Mouse (Mus musculus): ENCODE results near the gene Inf2.

The Inf2 gene

DNA sequence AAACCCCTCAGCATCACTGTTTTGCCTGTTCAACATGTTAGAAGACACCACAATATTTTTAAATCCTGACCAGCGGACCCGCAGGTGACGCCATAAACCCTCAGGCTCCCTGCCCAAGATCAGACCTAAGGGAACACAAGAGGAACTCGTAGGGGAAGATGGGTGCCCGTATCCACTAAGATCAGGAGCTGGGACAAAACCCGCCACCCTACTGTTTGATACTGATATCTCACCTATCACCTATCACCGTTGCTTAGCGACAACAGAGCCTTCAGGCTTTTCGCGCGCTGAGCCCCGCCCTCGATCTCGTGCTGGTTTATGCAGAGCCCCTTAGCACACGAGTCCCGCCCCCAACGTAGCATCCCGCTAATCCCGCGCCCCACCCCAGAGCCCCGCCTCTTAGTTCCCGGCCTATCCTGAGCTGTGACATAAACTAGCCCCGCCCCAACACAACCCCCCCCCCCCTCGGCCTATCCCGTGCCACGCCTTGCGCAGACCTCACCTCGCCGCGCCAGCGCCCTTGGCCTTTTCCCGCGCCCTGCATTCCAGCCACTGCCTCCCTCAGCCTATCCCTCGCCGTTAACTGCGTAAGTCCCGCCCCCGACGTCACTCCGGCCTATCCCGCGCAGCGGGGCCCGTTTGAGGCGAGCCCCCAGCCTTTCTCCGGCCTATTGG lies 55.7 kb downstream of the Inf2 start, which contains the start of gene Siva1:
Gene Siva1, plus strand, starts transcription at position 500 of the 675 bp plus-strand sequence.
- TF ChIP-seq GATA4 (IDR thresholded peaks at IDR 0.05; ENCODE audit: insufficient replicate concordance, low read length): peak; percentile 17; the same call in 1 of the 2 replicates

DNA sequence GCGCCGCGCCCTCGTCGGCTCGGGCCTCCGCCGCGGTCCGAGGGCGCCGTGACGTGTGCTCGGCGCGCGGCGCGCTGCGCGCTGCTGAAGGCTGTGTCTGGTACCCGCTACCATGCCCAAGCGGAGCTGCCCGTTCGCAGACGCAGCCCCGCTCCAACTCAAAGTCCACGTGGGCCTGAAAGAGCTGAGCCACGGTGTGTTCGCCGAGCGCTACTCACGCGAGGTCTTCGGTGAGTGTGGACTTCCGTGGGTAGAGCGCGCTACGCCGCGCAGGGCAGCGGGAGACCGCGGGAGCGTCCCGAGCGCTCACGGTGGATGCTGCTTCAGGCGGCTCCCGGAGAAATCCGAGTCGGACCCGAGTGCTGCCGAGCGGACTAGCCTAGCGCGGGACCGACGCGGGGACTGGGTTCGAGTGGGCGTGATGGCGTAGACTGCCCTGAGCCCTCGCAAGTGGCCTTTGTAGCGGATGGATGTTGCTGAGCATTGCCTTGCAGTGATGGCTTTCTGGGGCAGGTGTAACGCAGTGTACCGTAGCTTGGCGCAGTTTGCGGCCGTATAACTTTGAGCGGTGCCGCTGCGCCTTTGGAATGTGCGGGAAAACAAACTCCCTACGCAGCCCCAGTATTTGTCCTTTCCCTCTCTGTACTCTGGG lies 56.4 kb downstream of the Inf2 start:
- TF ChIP-seq GATA4 (IDR thresholded peaks at IDR 0.05; ENCODE audit: insufficient replicate concordance, low read length): no peak

DNA sequence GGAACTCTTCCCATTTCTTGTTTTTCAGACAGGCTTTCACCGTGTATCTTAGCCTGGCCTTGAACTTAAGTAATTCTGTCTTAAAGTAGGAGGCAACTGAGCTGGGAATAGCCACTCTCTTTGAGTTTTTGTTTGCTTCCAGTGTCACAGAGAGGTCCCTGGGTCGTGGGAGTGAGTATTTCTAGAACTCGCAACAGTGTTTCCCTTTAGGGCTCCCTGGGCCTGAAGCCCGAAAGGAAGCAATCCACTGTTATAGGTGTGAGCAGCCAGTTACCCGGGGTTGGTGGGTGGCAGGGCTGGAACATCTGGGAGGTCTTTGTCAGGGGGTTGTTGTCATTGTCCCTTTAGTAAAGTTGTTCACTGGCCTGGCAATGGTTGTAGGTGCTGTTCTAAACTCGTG lies 57.6 kb downstream of the Inf2 start:
- TF ChIP-seq GATA4 (IDR thresholded peaks at IDR 0.05; ENCODE audit: insufficient replicate concordance, low read length): no peak

DNA sequence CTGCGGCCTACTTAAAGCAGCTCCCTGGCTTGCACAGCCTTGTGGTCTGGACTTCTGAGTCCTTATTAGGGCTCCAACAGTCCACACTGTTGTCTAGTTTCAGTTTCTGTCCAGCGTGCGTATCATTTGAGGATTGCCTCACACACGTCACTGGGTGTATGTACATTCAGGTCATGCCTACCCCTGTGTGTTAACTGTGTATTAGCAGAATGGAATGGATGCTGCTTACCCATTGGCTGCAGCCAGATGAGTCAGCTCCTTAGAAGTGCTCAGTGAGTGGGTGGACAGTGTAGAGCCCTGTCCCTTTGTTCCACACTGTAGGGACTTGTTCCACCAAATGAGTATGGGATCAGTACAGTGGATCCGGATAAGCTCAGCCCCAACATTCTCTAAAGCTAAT lies 59.5 kb downstream of the Inf2 start:
- TF ChIP-seq GATA4 (IDR thresholded peaks at IDR 0.05; ENCODE audit: insufficient replicate concordance, low read length): no peak

DNA sequence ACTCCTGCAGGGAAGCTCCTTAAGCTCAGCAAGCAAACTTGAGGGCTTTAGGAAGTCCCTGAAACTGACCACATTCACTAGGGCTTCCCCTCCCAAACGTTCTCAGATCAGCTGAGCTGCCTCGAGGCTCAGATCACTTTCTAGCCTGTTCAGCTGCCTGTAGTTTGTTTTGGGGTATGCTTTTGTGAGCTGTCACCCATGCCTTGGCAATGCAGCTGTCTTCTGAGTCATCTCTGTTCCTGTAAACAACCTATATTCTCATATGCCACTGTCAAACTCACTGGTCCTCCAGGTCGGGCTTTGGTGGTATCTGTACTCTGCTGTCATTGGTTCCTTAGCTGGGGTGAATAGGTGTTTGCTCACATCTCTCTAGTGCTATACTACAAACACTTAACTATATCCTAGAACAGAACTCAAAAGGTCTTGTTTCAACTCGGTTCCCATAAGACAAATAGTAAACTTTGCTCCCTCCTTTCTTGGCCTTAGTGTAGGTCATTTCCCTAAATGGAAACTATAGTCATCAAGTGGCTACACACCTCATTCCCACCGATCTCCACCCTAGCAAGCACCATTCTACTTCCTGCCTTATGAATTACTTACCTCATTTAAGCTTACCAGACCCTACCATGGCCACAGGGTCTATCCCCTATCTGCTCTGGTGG lies 63.3 kb downstream of the Inf2 start:
- no peak for TF ChIP-seq GATA4 (IDR thresholded peaks at IDR 0.05; ENCODE audit: insufficient replicate concordance, low read length)

DNA sequence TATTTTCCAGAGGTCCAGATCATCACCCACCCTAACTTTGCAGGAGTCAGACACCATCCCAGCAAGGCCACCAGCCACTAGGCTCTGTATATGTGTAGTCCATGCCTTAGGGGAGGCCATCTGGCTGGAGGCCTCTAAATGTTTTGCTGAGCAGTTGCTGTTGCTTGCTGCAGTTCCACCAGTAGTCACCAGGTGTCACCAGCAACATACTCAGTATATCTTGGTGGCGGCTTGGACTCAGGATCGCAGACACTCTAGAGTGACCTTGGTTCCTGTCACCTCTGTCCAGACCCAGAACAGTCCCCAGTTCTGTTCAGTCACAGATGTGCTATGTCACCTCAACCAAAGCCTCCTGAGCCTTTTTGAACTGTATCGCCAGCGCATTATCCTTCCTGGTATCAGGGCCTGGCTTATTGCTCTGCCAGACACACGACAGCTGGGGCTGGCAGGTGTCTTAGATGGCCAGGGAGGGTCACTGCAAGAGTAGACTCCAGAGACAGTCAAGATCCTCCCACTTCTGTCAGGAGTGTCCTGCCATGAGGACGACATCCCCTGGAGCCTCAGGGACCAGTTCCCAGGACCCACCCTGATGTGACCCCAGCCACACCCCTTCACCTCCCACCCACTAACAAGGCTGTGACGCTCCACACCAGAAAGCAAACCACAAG lies 64.7 kb downstream of the Inf2 start:
- no peak for TF ChIP-seq GATA4 (IDR thresholded peaks at IDR 0.05; ENCODE audit: insufficient replicate concordance, low read length)

DNA sequence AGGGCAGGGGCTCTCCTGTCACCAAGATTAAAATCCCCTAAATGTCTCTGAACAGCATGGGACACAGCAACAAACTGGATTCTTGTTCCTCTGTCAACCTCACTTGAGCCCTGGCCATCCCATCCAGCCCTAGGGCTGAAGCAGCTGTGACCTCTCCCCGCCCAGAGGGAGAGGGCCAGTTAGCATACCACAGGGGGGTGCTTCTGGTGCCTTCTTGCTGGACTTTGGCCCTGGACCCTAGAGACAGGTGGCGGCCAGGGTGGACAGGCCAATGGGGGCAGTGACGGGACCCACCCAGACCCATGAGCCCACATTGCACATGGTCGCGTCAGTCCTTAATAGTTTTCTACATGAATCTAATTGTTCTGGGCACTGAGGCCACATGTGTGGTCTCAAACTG lies 65.5 kb downstream of the Inf2 start:
- no peak for TF ChIP-seq GATA4 (IDR thresholded peaks at IDR 0.05; ENCODE audit: insufficient replicate concordance, low read length)

DNA sequence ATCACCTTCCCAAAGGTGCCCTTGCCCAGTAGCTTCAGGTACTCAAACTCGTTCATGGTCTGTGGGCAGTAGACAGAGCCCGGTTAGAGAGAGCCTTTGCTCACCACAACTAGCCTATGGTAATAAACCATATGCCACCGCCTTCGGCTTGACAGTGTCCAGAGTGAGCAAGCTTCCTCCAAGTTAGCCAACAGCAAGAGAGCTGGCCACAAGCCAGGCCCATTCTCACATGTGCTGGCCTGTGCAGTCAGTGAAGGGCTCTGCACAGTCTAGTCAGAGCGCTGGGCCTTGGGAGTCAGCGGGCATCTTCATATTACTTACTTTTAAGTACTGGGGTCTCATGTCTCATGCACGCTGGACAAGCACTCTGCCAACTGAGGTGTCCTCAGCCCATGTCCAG lies 70.0 kb downstream of the Inf2 start:
- no peak for TF ChIP-seq GATA4 (IDR thresholded peaks at IDR 0.05; ENCODE audit: insufficient replicate concordance, low read length)

DNA sequence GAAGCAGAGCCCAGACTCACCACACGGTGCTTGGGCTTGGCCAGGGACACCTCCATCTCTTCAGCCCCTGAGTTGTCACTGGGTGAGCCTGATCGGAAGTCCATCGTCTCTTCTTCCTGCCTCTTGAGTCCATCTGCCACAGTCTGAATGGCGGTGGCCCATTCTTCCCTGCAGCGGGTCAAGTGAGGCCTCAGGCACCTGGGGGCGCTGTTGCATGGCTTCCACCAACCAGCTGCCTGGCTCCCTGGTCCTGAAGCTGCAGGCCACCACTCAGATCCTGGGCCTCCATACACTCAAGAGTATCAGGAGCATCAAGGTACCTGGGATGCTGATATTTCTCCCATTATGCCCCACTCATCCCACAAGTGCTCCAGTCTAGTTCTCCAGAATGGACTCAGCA lies 70.5 kb downstream of the Inf2 start:
- TF ChIP-seq GATA4 (IDR thresholded peaks at IDR 0.05; ENCODE audit: insufficient replicate concordance, low read length): no peak

DNA sequence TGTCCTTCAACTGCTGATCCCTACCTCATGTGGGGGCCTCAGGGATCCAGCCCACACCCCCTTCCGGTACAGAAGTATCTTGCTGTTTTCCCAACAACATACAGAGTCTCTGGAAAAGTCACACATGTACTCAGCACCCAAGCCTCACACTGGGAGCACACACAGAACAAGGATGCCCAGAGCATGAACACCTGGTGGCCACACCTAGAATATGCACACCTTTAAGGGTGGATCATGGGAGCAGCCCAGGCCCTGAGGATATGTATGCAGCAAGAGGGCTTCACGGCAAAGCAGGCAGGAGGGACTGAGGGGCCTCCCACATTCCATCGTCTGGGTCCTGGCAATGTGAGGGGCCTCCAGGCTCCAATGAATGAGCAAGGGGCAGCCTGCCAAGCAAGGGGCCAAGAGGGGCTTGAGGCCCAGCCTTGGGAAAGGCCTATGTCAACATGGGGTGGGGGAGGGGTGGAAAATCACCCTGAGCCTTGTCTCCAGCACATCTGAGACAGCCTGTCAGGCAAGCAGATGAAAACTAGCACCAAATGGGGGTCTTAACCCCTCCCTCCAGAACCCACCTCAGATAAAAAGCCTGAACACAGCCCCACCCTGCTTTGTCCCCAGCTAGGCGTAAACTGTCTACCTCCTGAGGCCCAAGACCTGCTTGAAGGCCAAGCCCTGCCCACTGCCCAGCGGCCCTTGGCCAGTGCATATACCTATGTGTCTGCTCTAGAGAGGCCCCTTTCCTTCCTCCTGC lies 72.2 kb downstream of the Inf2 start:
- no peak for TF ChIP-seq GATA4 (IDR thresholded peaks at IDR 0.05; ENCODE audit: insufficient replicate concordance, low read length)

DNA sequence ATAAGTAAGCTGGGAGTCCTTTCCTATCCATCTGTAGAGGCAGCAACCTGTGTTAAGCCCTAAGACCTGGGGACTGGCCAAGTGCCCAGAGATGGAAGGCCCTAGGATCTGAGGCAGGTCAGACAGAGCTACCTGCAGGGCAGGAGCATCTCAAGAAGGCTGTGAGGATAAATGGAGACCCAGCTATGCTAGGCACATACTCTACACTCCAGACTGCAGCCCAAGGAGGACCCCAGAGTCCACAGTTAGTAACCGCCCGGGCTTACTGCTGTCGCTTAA lies 72.7 kb downstream of the Inf2 start:
- TF ChIP-seq GATA4 (IDR thresholded peaks at IDR 0.05; ENCODE audit: insufficient replicate concordance, low read length): no peak

DNA sequence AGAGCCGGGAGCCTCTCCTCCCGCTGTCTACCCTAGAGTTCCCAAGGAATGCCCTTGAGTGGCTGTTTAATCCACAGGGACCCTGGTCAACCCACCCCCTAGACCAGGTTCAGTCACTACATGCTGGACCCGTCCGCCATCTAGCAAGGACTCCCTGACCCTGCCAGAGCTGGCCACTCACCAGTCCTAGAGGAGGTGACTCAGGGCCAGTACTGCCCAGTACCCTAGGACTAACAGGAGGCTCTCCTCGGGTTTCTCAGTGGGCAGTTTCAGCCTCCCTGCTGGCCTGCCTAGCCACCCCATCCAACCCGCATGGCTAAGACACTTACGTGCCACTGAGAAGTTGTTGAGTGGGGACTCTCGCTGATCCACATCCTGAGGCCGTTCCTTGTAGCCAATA lies 73.3 kb downstream of the Inf2 start:
- TF ChIP-seq GATA4 (IDR thresholded peaks at IDR 0.05; ENCODE audit: insufficient replicate concordance, low read length): no peak

DNA sequence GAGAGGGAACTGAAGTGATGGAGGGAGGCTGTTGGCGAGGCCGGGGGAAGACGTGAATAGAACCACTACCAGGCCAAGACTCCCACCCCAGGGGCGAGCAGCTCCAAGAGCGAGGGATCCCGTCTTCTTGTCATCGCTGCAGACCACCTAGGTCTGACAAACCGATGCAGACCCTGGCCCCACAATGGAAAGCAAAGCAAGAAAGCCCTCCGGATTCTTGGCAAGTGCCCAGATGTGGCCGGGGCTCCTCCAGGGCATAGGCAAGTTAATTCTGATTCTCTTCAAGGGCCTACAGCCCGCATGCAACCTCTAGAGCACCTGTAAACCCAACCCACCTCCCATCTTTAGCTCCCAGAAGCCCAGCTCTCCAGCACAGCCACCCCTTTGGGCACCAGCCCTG lies 74.7 kb downstream of the Inf2 start:
- no peak for TF ChIP-seq GATA4 (IDR thresholded peaks at IDR 0.05; ENCODE audit: insufficient replicate concordance, low read length)

DNA sequence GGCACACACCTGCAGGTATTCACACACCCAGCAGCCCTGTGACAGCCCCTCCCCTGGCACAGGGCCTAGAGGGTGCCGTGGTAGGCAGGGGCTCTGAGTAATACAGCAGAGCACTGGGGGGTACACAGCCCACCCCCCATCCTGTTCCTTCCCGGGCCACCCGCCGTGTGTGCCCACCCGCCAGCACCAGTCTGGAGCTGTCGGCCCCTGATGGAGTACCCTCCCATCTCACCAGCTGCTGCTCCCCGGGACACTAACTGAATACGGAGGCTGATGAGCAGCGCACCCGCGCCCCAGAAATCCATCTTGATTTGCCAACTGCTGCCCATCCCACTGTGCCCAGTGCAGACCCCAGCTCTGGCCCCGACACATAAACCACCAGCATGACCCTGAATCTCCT lies 75.1 kb downstream of the Inf2 start:
- no peak for TF ChIP-seq GATA4 (IDR thresholded peaks at IDR 0.05; ENCODE audit: insufficient replicate concordance, low read length)

DNA sequence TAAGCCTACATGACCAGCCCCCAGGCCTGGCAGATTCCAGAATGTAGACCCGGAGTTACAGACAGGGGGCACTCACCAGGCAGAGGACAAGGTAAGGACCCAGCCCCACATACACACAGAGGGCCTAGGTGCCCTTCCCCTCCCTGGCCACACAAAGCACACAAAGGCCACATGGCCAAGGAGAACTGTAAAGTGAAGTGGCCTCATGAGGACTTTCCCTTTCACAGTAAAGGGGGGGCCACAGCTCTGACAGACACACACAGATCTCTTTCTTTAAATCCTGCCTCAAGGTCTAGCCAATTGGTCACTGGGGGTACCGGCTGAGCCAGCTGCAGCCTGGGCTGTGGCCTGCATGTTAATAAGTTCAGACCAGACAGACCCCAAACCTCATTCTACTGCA lies 75.5 kb downstream of the Inf2 start:
- no peak for TF ChIP-seq GATA4 (IDR thresholded peaks at IDR 0.05; ENCODE audit: insufficient replicate concordance, low read length)

All from liver, adult (tissue).